Mouse (Mus musculus) erythroblast, adult 5-6 weeks (primary cell): ENCODE measurements around the gene Ccl11. TPM values are rescaled to one million over a fixed set of nuclear protein-coding genes. Genes with fewer than 3 reads are reported as not detected.

Source experiments
- ATAC-seq: replicated peaks from 2 replicates; pipeline ENCODE4 v1.8.0; 2016; ENCODE audit warnings: moderate number of reproducible peaks, mild to moderate bottlenecking, moderate TSS enrichment, inconsistent platforms; ENCODE audit not compliant: poor library complexity, low FRiP score, severe bottlenecking
- total RNA-seq, 2 experiments: library from RNA; stranded (forward) in 1 of 2; stranded (reverse) in 1 of 2; fragments of 150-400 nt in 1 of 2; fragments of 200-764, 138-1000 nt in 1 of 2; gene quantifications; 2 replicates each; pipeline versions ENCODE4 v1.2.3 to v1.2.4; 2015 to 2017; ENCODE audit warnings: low replicate concordance in 2 of 2

Ccl11 gene
- total RNA-seq (2015; ENCODE audit: low replicate concordance) (not detected in 2 replicates), total RNA-seq (2017; ENCODE audit: low replicate concordance) (not detected in 2 replicates)

DNA sequence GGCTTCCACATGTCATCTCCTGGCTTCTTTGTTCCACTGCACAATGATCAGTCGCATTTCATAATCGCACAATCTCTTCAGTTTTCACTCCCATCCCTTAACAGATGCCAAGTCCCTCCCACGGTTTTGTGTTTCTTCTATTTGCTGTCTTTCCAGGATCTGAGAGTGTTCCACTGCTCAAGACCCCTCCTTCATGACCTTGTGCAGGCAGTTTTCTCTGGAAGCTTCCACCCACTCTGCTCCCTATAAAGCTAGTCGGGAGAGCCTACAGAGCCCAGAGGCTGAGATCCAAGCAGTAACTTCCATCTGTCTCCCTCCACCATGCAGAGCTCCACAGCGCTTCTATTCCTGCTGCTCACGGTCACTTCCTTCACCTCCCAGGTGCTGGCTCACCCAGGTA is at the start of gene Ccl11:
Ccl11 (plus strand) TSS at position 178 of the 400 bp plus-strand sequence.
- ATAC-seq = no peak

DNA sequence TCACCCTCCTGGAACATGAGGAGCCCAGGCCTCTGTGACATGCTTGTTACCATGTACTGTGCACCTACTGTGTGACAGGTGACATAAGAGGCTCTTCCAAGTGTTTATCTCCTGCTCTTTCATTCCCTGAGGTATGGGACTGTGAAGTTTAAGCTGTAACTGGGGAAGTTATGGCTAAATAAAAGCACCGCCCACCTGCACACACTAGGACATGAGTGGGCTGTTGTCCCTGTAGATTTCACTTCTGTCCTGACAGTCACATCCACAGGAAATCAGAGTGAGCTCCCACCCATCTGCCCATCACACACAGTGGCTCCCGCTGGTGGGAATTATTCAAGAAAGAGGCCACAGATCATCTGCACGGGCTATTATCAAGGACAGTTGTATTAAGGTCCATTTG is 47.5 kb upstream of the Ccl11 start:
- no peak for ATAC-seq

GRCm38 (mm10) chr11:82011411-82012193 is 46.0 kb upstream of the Ccl11 start:
- ATAC-seq = no peak

DNA sequence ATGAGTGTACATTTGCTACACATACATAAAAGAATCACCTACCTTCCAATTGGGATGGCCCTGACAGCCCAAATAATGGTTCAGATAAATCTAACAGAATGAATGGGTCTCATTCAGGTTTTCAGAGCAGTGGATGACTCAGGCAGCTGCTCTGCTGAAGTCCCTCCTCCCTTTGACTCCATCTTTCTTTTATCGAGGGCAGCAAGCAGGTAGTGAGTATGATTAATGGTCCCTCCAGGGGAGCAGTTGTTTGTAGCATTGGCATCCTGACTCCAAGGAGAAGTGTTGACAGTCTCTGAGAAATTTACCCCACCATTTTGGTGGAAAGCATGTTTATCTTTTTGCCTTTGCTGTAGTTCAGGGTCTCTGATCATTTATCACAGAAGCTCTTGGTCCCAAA is 43.9 kb upstream of the Ccl11 start:
- ATAC-seq = no peak

DNA sequence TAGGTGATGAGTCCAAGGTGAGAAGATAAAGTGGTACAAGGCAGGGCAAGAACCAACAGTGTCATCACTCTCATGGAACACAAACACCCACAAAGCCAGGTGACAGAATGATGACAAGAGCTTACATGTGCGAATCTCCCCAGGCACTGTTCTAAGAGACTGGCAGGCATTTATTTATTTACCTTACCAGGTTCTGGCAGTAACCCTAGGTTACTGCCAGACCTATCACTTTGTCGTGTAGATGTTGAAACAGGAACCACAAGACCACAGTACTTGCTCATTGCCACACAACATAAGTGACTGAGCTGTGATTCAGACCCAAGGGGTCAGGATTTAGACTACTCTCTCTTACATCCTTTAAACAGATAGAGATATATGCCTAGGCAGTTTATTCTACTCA is 42.6 kb upstream of the Ccl11 start:
- ATAC-seq = no peak

DNA sequence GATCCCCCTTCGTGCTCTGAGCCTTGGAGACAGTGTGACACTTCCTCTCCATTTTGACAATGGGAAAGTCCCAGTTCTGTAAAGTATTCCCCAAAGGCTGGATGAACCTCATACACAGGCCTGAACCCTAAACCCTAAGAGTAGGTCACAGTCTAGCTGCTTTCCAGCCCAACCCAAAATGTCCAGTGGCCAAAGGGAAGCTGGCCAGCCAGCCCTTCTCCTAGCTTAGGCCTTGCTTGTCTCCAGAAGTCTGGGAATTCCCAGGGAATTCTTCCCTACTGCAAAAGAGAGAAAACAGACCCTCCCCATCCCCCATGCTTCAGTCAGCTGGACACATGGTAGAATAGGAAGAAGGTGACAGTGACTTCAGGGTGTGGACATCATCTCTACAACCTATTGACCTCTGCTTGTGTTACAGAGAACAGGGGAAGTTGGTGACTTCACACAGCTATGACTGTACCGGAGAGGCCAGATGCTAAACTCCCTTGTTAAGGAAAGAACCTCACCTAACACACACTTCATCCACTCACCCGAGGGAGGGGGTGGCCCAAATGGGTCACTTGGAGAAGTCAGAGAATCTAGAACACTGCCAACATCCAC is 41.3 kb upstream of the Ccl11 start:
- ATAC-seq = no peak

DNA sequence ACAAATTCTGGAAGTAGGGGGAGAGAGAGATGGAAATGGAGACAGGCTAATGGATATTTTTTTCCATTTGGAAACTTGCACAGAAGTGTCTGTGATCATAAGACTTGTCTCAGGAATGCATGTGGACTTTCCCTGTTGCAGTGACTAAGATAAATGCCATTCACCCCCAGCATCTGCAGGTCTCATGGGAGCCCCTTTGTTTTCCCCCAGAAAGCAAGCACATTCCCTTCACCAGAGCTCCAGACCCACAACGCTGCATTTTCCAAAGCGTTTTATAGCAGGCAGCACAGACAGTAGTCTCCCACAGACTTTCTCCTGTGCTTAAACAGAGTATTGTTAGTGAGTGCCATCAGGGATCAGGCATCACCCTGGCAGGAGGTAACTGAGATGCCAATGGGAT is 38.2 kb upstream of the Ccl11 start:
- ATAC-seq = no peak

DNA sequence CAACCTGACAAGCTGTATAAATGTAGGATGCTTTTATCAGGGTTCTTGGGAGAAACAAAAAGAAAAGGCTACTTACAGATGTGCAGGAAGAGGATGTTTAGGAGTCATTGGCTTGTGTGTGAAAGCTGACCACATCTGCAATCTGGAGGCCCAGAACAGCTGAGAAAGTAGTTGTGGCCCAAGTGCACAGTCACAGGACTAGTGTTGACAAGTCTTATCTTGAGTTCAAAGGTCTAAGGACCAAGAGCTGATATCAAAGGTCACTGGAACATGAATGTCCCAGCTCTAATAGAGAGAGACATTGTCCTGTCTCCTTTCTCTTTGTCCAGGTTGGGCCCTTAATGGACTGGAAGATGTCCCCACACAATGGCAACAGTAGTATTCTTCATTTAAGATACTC is 37.8 kb upstream of the Ccl11 start:
- no peak for ATAC-seq

GRCm38 (mm10) chr11:82021406-82021805 is 36.2 kb upstream of the Ccl11 start:
- no peak for ATAC-seq

- no peak for ATAC-seq
These were observed 35.0 kb upstream of the Ccl11 start for GRCm38 (mm10) chr11:82022504-82023056.

- ATAC-seq = no peak
These were observed 33.9 kb upstream of the Ccl11 start for GRCm38 (mm10) chr11:82023769-82024168.

DNA sequence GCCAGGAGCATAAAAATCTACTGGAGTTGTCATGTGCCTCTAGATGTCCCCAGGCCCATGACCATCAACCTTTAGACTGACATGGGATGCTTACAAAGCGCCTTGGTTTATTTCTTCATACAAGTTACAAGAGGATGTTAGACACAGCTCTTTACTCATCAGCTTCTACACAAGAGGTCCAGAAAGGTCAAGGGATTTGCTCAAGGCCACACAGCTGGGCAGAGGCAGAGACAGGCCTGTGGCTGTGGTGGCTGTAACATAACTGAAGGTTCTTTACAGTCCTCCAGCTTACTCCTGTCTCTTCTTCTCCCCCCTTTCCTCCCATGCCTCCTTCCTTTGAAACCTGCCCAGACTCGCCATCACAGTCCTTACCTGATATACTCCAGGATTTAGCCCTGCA is 27.5 kb upstream of the Ccl11 start:
- ATAC-seq = no peak

GRCm38 (mm10) chr11:82032136-82032535 is 25.5 kb upstream of the Ccl11 start:
- no peak for ATAC-seq

GRCm38 (mm10) chr11:82032678-82033344 is 24.8 kb upstream of the Ccl11 start:
- no peak for ATAC-seq

DNA sequence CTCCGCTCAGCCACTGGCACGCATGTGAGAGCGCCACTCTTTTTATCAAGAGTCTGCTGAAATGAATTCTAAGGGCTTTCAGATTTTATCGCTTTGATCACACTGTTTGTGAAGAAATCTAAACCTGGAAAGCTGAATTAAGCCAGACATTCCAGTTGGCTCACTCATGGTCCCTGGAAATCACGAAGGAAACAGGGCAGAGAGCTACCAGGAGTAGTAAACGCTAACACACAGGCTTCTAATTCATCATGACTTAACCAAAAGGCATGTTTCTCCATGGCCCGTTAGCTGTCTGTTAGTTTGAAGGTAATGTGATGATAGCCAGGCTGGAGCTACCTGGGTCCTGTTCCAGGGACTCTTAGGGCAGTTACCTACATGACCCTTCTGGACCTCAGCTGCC is 23.2 kb upstream of the Ccl11 start:
- ATAC-seq = no peak

GRCm38 (mm10) chr11:82035356-82035755 is 22.3 kb upstream of the Ccl11 start, which contains the start of gene Ccl2:
Ccl2 (plus strand) TSS chr11:82035571.
- ATAC-seq = no peak

DNA sequence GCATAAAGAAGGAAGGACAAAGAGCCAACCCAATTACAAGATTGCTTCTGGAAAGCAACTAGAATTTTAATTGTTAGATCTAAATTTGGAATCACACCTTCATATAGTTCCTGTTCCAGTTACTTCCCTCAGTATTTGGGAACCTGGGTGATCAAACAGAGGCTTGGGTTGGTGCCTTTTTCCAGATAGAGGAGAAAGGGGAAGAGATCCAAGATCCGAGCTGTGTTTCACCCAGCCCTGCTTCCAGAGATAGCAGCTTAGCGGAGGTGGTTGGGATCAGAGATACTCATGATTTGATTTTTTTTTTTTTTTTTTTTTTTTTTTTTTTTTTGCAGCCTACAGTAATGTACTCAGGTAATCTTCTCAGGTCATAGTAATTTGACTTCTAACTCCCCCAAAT is 21.8 kb upstream of the Ccl11 start:
- ATAC-seq = no peak

GRCm38 (mm10) chr11:82038535-82038934 is 19.1 kb upstream of the Ccl11 start, which contains the start of gene Gm17268:
Gm17268 (minus strand) TSS chr11:82038562.
- no peak for ATAC-seq

DNA sequence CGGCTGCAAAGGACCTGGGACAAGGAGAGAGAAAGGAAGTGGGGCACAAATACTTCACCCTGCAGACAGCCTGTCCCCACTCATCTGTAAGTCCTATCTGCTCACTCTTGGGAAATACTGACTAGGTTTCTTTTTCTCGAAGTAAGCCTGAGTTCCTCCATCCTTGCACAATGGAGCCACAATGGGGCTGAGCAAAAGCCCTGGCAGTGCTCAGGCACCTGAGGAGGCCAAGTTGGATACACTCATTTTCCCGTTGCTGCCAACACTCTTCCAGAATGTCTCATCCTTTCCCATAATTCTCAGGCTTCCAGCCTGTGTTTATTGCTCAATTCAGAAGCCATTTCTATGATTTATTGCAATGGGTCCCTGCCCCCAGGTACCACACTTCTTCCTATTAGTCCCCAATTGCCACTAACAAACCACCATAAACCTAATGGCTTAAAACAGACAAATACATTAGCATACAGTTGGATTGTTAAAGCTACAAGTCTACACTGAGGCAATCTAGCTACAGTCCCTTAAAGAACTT is 18.4 kb upstream of the Ccl11 start:
- ATAC-seq = no peak

DNA sequence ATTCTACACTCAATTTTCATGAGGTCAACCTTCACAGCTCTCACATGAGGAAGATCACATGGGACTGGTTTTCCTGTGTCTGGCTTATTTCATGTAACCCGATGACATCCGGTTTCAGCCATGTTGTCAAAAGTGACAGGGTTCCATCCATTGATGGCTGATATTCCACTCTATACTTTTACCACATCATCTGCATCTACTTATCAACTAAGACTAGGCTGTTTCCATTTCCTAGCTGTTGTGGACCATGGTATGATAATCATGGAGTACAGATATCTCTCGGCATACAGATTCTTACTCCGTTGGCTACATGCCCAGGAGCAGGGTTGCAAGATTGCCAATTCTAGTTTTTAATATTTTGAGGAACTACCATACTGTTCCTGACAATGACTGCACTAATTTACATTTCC is 15.9 kb upstream of the Ccl11 start:
- ATAC-seq = no peak
